Mouse (Mus musculus) embryonic stem cell, embryonic (primary cell): ENCODE data around the gene Catip.

Experiments used
- CTCF ChIA-PET, 4 experiments: fragments of 300-600 bp in 2 of 4; fragments of 350-600 bp in 2 of 4; sonication (Branson Sonifier 250); formaldehyde crosslinking; loops; one replicate each; lab custom pipeline; 2022; ENCODE audit warnings: inconsistent platforms in 2 of 4; lab: Charles Lee
- POLR2A ChIA-PET, 4 experiments: fragments of 300-600 bp in 2 of 4; fragments of 350-600 bp in 2 of 4; sonication (Branson Sonifier 250); formaldehyde crosslinking; loops; one replicate each; lab custom pipeline; 2022; ENCODE audit warnings: antibody characterized with exemption in 4 of 4, inconsistent platforms in 1 of 4; lab: Charles Lee

The Catip gene

GRCm38 (mm10) chr1:74361812-74362211 is at the start of gene Catip:
Gene Catip (plus strand): TSS chr1:74362108.
- CTCF ChIA-PET: interaction anchor here (0.5 to 2.4 kb wide), 64 partner anchors 8 to 460 kb away, joined by 3 to 19 read pairs (median 4); partner anchors contain the start of genes Aamp (in 3 of the 4), Pnkd (in 3 of the 4) and Ctdsp1 (in 1 of the 4)
- POLR2A ChIA-PET: interaction anchor here (0.6 to 3.5 kb wide), 27 partner anchors 8 to 155 kb away, joined by 3 to 15 read pairs (median 4); partner anchors contain the start of genes Aamp (in 2 of the 4), Pnkd (in 2 of the 4) and Slc11a1 (in 1 of the 4)

GRCm38 (mm10) chr1:74313049-74313692 is 48.7 kb upstream of the Catip start:
- ChIA-PET CTCF (interaction anchor here (0.7 to 2.1 kb wide), 9 partner anchors 10 to 140 kb away, joined by 3 to 13 read pairs (median 3); partner anchors contain the start of gene Catip (in 3 of the 4)), POLR2A (interaction anchor here in 2 of 4 experiments (0.6 to 2.2 kb wide), 10 partner anchors 9 to 132 kb away, joined by 3 to 12 read pairs (median 4); partner anchors contain the start of gene Slc11a1 (in 1 of the 2))

GRCm38 (mm10) chr1:74314796-74315195 is 47.1 kb upstream of the Catip start:
- CTCF ChIA-PET: interaction anchor here in 2 of 4 experiments (0.7 to 1.4 kb wide), 6 partner anchors 8 to 83 kb away, joined by 3 to 6 read pairs (median 3); partner anchors contain the start of gene Catip (in 1 of the 2)

GRCm38 (mm10) chr1:74316114-74316827 is 45.6 kb upstream of the Catip start:
- POLR2A ChIA-PET: interaction anchor here in 1 of 4 experiments (1.1 to 1.7 kb wide), 3 partner anchors 10 to 31 kb away, joined by 3 to 4 read pairs (median 3); partner anchors contain the start of genes Aamp and Pnkd
- CTCF ChIA-PET: no interaction called here

More at GRCm38 (mm10) chr1:74314796-74315195, 47.1 kb upstream of the Catip start:
- POLR2A ChIA-PET: interaction anchor here in 3 of 4 experiments (0.7 to 1.7 kb wide), 6 partner anchors 8 to 83 kb away, joined by 3 to 7 read pairs (median 4); no protein-coding TSS in a partner anchor

- POLR2A ChIA-PET: interaction anchor here in 1 of 4 experiments (1.9 kb wide), 1 partner anchor 11 kb away, joined by 8 read pairs; no protein-coding TSS in a partner anchor
- CTCF ChIA-PET: interaction anchor here in 1 of 4 experiments (1.2 kb wide), 1 partner anchor 9 kb away, joined by 5 read pairs; no protein-coding TSS in a partner anchor
Measured at GRCm38 (mm10) chr1:74318711-74319110, 43.2 kb upstream of the Catip start.

GRCm38 (mm10) chr1:74321396-74321795 is 40.5 kb upstream of the Catip start:
- ChIA-PET POLR2A (no interaction called here), CTCF (no interaction called here)

- CTCF ChIA-PET: interaction anchor here in 3 of 4 experiments (0.6 to 2.2 kb wide), 9 partner anchors 17 to 723 kb away, joined by 3 to 9 read pairs (median 3); partner anchors contain the start of genes Aamp (in 1 of the 3), Catip (in 1 of the 3) and Pnkd (in 1 of the 3)
Measured at GRCm38 (mm10) chr1:74326916-74327315, 35.0 kb upstream of the Catip start.

GRCm38 (mm10) chr1:74329899-74330431 is 31.9 kb upstream of the Catip start:
- ChIA-PET POLR2A (interaction anchor here in 1 of 4 experiments (1.1 to 1.2 kb wide), 2 partner anchors 18 to 40 kb away, joined by 3 read pairs; no protein-coding TSS in a partner anchor), CTCF (interaction anchor here in 2 of 4 experiments (1.4 to 1.6 kb wide), 2 partner anchors 32 to 60 kb away, joined by 3 read pairs; partner anchors contain the start of gene Catip (in 1 of the 2))

More at GRCm38 (mm10) chr1:74326916-74327315, 35.0 kb upstream of the Catip start:
- POLR2A ChIA-PET: interaction anchor here in 1 of 4 experiments (0.9 to 1.8 kb wide), 6 partner anchors 10 to 119 kb away, joined by 3 to 5 read pairs (median 4); partner anchors contain the start of genes Aamp and Pnkd

GRCm38 (mm10) chr1:74331046-74331681 is 30.7 kb upstream of the Catip start:
- CTCF ChIA-PET: interaction anchor here in 1 of 4 experiments (1.4 to 1.8 kb wide), 2 partner anchors 31 to 58 kb away, joined by 3 to 7 read pairs; partner anchors contain the start of gene Catip
- POLR2A ChIA-PET: interaction anchor here in 2 of 4 experiments (1.0 to 1.8 kb wide), 6 partner anchors 42 to 257 kb away, joined by 3 to 6 read pairs (median 4); partner anchors contain the start of genes Aamp (in 1 of the 2), Bcs1l (in 1 of the 2), Pnkd (in 1 of the 2) and Zfp142 (in 1 of the 2)

GRCm38 (mm10) chr1:74332241-74332763 is 29.6 kb upstream of the Catip start:
- CTCF ChIA-PET: interaction anchor here (0.6 to 1.8 kb wide), 12 partner anchors 18 to 476 kb away, joined by 3 to 7 read pairs (median 4); partner anchors contain the start of genes Catip (in 3 of the 4), Aamp (in 1 of the 4) and Pnkd (in 1 of the 4)
- POLR2A ChIA-PET: interaction anchor here in 3 of 4 experiments (0.6 to 2.1 kb wide), 37 partner anchors 8 to 1386 kb away, joined by 3 to 13 read pairs (median 4); partner anchors contain the start of genes Aamp (in 2 of the 3), Pnkd (in 2 of the 3), Bcs1l (in 1 of the 3) and Catip (in 1 of the 3)

- POLR2A ChIA-PET: interaction anchor here in 3 of 4 experiments (0.6 to 2.1 kb wide), 38 partner anchors 9 to 222 kb away, joined by 3 to 13 read pairs (median 4); partner anchors contain the start of genes Aamp (in 2 of the 3), Pnkd (in 2 of the 3), Catip (in 1 of the 3) and Slc11a1 (in 1 of the 3)
- CTCF ChIA-PET: interaction anchor here in 3 of 4 experiments (0.6 to 1.8 kb wide), 9 partner anchors 17 to 476 kb away, joined by 3 to 7 read pairs (median 5); partner anchors contain the start of genes Catip (in 3 of the 3), Aamp (in 1 of the 3) and Pnkd (in 1 of the 3)
Measured at GRCm38 (mm10) chr1:74332930-74333329, 29.0 kb upstream of the Catip start.

- CTCF ChIA-PET: interaction anchor here in 2 of 4 experiments (0.6 to 0.9 kb wide), 2 partner anchors 27 to 28 kb away, joined by 3 read pairs; partner anchors contain the start of gene Catip (in 1 of the 2)
- POLR2A ChIA-PET: interaction anchor here in 3 of 4 experiments (0.6 to 2.6 kb wide), 10 partner anchors 10 to 1945 kb away, joined by 3 to 6 read pairs (median 4); partner anchors contain the start of genes Aamp (in 2 of the 3), Pnkd (in 2 of the 3) and Catip (in 1 of the 3)
Measured at GRCm38 (mm10) chr1:74334607-74335006, 27.3 kb upstream of the Catip start.

- CTCF ChIA-PET: interaction anchor here in 1 of 4 experiments (0.9 kb wide), 1 partner anchor 27 kb away, joined by 3 read pairs; the partner anchor contains the start of gene Catip
- POLR2A ChIA-PET: interaction anchor here (0.5 to 2.6 kb wide), 12 partner anchors 9 to 1946 kb away, joined by 3 to 6 read pairs (median 4); partner anchors contain the start of genes Aamp (in 2 of the 4), Pnkd (in 2 of the 4) and Catip (in 1 of the 4)
Measured at GRCm38 (mm10) chr1:74335033-74335432, 26.9 kb upstream of the Catip start.

GRCm38 (mm10) chr1:74335436-74336170 is 26.3 kb upstream of the Catip start:
- ChIA-PET CTCF (interaction anchor here in 2 of 4 experiments (0.6 to 0.9 kb wide), 2 partner anchors 26 to 982 kb away, joined by 3 to 6 read pairs; partner anchors contain the start of gene Catip (in 1 of the 2)), POLR2A (interaction anchor here (0.5 to 2.6 kb wide), 14 partner anchors 9 to 1946 kb away, joined by 3 to 6 read pairs (median 3); partner anchors contain the start of genes Aamp (in 2 of the 4), Pnkd (in 2 of the 4) and Catip (in 1 of the 4))
